Mouse (Mus musculus) megakaryocyte, embryonic 14.5 days (primary cell): ENCODE results near the gene Orc2.

ENCODE experiments used
- FLI1 ChIP-seq: IDR thresholded peaks from 2 replicates; pipeline ENCODE4 v1.6.1; 2012; ENCODE audit warnings: low read length, inconsistent platforms, mixed read lengths
- GATA1 ChIP-seq: IDR thresholded peaks from 3 replicates; pipeline ENCODE4 v1.6.1; 2012; ENCODE audit warnings: mixed read lengths, low read length, inconsistent platforms, borderline replicate concordance

DNA sequence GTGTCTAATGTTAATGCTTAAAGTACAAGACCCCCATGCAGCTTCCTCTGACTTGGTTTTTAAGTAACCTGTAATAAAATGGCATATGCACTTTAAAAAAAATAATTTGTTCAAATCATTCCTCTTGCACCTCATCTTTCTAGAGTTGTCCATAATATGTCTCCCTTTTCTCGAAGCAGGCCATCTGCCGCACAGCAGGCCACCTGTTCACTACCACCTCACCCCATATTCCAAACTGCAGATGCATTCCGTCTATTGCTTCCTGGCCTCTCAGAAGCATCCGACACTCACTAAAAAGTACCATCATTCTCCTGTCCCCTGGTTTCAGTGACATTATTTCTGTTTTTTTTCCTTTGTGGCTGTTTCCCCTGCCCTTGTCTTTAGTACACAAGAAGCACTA, 39.3 kb downstream of the Orc2 start:
- TF ChIP-seq FLI1 (no peak), GATA1 (no peak)
